Mouse (Mus musculus): ENCODE measurements around the gene Fam3c.

- TF ChIP-seq CTCF (IDR thresholded peaks at IDR 0.05; ENCODE audit: borderline replicate concordance, extremely low read depth, insufficient read depth, insufficient read length) (no peak), POLR2A (IDR thresholded peaks at IDR 0.05; ENCODE audit: borderline replicate concordance, extremely low read depth, insufficient read depth, insufficient read length, poor library complexity, severe bottlenecking) (no peak)
Measured at GRCm38 (mm10) chr6:22355396-22356085, 502 bp downstream of the Fam3c start.

All from brain, embryonic 14.5 days (tissue).